Mouse (Mus musculus): ENCODE measurements at regions not wholly inside any gene's neighbourhood (a gene's known extent, or its start where the extent isn't known, plus 50 kb on each side); places are given as distances from the start of the nearest gene placed in this dataset.

DNA sequence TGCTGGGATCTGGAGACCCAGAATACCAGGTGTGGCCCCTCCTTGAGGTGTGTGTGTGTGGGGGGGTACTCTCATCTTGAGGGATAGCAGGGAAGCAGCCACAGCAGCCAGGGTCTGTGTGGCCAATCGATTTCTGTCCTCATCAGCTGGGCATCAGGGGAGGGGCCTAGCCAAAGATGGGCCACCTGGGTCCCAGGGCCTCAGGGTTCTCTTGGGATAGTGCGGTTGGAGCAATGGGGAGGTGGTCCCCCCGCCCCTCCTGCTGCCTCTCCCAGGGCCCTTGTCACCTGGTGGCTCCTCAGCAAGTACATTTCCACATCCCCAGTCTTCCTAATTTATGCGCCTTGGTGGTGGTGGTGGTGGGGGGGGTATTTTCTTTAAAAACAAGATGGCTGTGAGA is 55.4 kb downstream of the Uncx start:
- TF ChIP-seq CTCF (IDR thresholded peaks at IDR 0.05): no peak
- peaks cover 10% of the 10 kb centered on the region for H3K27me3 ChIP-seq
- in situ Hi-C loops (cut with MboI; ENCODE audit: low pct_unique_long_range_greater_than_20kb): no loop called here
- CTCF ChIA-PET: no interaction called here
- ATAC-seq (no peak), DNase-seq (ENCODE audit: low read depth, low spot score) (no peak)
- POLR2A ChIA-PET: no interaction called here

DNA sequence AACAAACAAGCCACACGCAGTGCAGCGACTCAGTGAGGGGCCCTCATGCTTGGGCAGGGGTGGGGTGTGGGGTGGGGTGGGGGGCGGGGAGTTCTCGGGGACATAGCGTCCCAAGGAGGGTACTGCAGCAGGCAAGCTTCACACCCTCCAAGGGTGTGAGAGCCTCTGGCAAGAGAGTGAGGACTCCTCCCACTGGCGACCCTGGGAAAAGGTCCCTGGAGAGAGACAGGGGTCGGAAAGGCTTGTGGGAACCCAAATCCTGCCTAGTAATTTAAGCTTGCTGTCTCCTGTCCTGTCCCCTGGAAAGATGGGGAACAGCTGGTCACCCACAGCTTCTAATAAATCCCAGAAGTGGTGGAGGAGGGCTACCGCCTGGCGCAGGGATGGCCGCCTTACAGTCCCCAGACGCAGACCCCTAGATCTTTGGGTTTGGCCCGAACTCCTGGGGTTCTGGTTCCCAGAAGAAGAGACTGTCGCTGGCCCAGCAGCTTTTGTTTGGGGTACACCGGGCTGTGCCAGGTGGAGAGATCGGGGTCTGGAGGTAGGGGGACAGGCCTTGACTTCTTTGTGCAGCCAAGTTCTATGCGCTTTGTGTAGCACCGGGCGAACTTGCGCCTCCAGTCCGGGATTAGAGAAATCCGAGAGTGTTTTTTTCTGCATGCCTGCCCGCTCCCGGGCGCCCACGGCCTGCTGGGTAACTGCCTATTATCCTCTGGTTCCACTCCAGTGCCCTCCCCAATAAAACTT is 56.1 kb downstream of the Uncx start:
- H3K27me3 ChIP-seq: peaks cover 10% of the 10 kb centered on the region
- no peak for ATAC-seq
- ChIA-PET CTCF (no interaction called here), POLR2A (no interaction called here)
- in situ Hi-C loops (cut with MboI; ENCODE audit: low pct_unique_long_range_greater_than_20kb): no loop called here
- no peak for DNase-seq (ENCODE audit: low read depth, low spot score)
- no peak for TF ChIP-seq CTCF (IDR thresholded peaks at IDR 0.05)

DNA sequence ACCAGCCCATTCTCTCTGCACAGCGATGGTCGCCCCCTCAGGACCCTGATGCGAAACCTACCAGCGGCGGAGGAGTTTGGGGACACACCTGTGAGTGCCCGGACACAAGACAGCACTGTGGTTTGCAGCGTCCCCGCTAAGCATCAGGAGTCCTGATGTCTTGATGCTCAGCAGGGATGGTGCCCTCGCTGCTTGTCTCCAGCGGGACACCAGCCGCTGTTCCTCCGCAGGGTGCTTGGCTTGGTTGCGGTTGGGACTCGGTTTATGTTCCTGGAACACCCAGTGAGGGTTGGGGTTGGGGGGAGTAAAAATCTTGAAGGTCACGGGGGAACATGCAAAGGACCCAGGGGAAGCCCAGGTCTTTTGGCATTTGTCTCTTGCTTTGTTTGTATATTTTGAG is 56.9 kb downstream of the Uncx start:
- in situ Hi-C loops (cut with MboI; ENCODE audit: low pct_unique_long_range_greater_than_20kb): no loop called here
- no peak for TF ChIP-seq CTCF (IDR thresholded peaks at IDR 0.05)
- ATAC-seq (no peak), DNase-seq (ENCODE audit: low read depth, low spot score) (no peak)
- POLR2A ChIA-PET: no interaction called here
- CTCF ChIA-PET: no interaction called here
- H3K27me3 ChIP-seq: peaks cover 12% of the 10 kb centered on the region

DNA sequence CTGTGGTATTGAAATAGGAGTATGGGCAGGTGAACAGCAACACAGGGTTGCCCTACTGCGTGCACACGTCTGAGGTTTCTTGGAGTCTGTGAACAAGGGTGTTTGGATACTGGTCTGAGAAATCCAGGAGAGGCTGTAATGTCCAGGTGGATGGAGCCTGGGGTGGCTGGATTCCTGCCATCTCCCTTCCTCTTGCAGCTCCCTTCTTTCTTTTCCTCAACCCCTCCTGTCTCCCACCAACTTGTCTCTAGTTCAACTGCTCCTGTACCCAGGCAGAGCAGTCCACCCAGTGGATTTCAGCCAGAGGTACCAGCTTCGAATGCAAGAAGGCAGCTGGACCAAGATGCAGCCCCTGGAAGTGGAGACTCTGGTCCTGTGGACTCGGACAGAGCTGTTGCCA is 59.6 kb downstream of the Uncx start:
- ChIA-PET CTCF (no interaction called here), POLR2A (no interaction called here)
- ATAC-seq (no peak), DNase-seq (ENCODE audit: low read depth, low spot score) (no peak)
- TF ChIP-seq CTCF (IDR thresholded peaks at IDR 0.05): no peak
- in situ Hi-C loops (cut with MboI; ENCODE audit: low pct_unique_long_range_greater_than_20kb): no loop called here
- H3K27me3 ChIP-seq: peaks cover 16% of the 10 kb centered on the region

DNA sequence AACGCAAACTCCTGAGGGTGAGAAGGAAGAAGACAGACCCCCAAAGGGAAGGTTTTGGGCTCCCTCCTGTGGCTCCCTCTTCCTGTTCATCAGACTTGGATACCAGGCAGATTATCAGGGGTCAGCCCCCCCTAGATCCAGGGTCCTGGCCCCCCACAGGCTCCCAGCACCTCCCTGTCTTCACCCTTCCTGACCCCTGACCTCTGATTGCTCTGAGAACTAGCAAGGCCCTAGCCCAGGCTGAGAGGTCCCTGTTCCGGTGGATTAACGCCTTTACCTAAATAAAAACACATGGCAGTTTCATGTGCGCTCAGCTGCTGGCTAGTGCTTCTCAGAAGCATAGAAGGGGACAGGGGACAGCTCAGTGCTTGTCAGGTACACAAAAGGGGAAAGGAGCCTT is 60.2 kb downstream of the Uncx start:
- no peak for TF ChIP-seq CTCF (IDR thresholded peaks at IDR 0.05)
- in situ Hi-C loops (cut with MboI; ENCODE audit: low pct_unique_long_range_greater_than_20kb): no loop called here
- no peak for ATAC-seq
- DNase-seq (ENCODE audit: low read depth, low spot score): no peak
- ChIA-PET POLR2A (interaction anchor here (0.6 kb wide), 1 partner anchor 236 kb away, joined by 3 read pairs; no protein-coding TSS in a partner anchor), CTCF (no interaction called here)
- peaks cover 16% of the 10 kb centered on the region for H3K27me3 ChIP-seq

DNA sequence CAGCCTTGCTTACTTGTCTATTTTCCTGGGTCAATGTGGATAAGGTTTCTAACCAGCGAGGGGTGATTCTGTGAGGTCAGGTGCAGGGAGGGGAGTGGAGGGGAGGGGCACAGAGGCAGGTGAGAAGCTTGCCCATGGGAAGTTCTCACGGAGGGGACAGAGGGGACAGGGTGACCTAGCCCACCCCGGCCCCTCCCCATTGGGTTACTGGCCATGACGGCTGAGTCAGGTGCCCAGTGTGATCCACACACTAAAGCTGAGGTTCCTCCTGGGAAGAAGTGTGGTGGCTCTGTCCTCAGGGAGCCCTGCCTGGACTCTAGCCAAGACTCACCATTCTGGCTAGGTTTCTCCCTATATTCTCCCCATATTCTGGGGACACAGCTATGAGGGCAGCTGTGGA is 61.0 kb downstream of the Uncx start:
- DNase-seq (ENCODE audit: low read depth, low spot score): no peak
- CTCF ChIA-PET: no interaction called here
- TF ChIP-seq CTCF (IDR thresholded peaks at IDR 0.05): no peak
- no peak for ATAC-seq
- H3K27me3 ChIP-seq: peaks cover 16% of the 10 kb centered on the region
- POLR2A ChIA-PET: interaction anchor here (0.6 kb wide), 1 partner anchor 235 kb away, joined by 3 read pairs; no protein-coding TSS in a partner anchor
- in situ Hi-C loops (cut with MboI; ENCODE audit: low pct_unique_long_range_greater_than_20kb): no loop called here

DNA sequence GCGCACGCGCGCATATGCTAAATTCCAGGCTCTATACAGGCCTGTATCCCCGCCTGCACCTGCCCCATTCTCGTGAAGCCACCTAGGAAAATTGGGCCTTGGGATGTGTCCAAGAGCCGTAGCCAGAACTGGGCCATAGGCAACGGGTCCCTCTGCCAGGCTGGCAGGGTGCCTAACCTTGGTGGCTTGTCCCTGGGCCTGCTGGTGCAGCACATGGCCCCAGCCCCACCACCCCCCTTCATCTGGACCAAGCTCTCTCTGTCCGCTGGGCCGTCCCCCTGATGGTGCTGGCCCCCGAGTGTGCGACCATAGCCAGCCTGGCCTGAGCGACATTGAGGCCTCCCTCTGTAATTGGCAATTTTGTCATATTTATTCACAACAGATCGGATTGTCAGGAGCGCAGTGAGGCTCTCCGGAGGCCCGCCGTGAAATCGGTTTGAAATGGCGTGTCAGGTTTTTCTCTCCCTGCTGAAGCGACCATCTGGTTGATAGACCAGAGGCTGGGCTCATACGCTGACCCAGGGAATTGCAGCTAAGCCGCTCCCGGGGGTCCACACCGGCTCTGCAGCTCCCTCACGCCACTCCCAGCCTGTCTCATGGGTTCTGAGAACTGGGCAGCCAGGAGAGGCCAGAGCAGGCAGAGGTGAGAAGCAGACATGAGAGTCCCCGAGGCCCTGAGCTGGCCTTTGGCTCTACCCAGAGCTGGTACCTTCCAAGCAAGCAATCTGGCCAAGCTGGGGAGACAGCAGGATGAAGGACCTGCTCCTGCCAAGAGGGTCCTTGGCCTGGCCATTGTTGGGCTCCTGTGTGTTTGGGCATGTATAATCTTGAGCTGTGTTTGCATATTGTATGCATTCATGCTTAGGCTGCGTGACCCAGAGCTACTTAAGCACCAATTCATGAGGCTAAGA is 67.6 kb downstream of the Uncx start:
- ChIA-PET POLR2A (no interaction called here), CTCF (no interaction called here)
- no peak for TF ChIP-seq CTCF (IDR thresholded peaks at IDR 0.05)
- in situ Hi-C loops (cut with MboI; ENCODE audit: low pct_unique_long_range_greater_than_20kb): no loop called here
- peaks cover 5% of the 10 kb centered on the region for H3K27me3 ChIP-seq
- DNase-seq (ENCODE audit: low read depth, low spot score) (no peak), ATAC-seq (no peak)

DNA sequence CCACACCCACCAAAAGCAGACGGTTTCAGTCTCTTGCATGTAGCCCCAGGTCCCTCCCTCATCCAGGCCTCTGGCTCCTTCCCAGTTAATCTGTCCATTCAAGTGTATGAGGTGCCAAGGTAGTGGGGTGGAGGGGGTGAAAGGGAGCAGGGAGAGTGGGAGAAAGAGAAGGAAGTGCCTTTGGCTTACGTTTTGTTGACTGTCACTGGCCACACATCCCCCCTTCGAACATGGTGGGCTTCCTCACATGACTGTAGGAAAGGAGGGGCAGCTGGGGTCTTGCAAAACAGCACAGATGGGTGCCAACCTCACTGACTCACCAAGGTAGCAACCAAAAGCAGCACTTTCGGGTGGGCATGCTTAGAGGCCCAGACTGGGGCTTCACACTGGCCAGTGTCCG is 68.9 kb downstream of the Uncx start:
- ATAC-seq: no peak
- TF ChIP-seq CTCF (IDR thresholded peaks at IDR 0.05): no peak
- CTCF ChIA-PET: no interaction called here
- no peak for DNase-seq (ENCODE audit: low read depth, low spot score)
- peaks cover 3% of the 10 kb centered on the region for H3K27me3 ChIP-seq
- POLR2A ChIA-PET: no interaction called here
- in situ Hi-C loops (cut with MboI; ENCODE audit: low pct_unique_long_range_greater_than_20kb): no loop called here

DNA sequence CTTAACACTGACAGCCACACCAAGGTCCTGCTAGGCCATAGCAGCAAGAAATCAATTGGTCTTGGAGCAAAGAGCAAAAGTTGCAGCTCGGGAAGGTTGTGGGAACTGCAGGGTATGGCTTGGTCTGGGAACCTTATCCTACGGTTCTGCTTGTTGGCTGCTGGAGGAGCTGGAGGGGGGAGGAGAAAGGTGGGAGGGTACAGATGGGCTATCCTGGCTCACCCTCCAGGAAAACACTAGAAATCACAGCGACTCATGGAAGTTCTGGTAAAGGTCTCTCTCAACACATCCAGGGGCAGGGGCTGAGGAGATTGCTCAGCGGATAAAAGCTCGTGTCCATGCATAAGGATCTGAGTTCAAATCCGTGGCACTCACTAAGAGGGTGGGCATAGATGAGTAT is 69.4 kb downstream of the Uncx start:
- ATAC-seq: no peak
- CTCF ChIA-PET: no interaction called here
- in situ Hi-C loops (cut with MboI; ENCODE audit: low pct_unique_long_range_greater_than_20kb): no loop called here
- POLR2A ChIA-PET: no interaction called here
- TF ChIP-seq CTCF (IDR thresholded peaks at IDR 0.05): no peak
- no peak for DNase-seq (ENCODE audit: low read depth, low spot score)
- H3K27me3 ChIP-seq: peaks cover 3% of the 10 kb centered on the region

DNA sequence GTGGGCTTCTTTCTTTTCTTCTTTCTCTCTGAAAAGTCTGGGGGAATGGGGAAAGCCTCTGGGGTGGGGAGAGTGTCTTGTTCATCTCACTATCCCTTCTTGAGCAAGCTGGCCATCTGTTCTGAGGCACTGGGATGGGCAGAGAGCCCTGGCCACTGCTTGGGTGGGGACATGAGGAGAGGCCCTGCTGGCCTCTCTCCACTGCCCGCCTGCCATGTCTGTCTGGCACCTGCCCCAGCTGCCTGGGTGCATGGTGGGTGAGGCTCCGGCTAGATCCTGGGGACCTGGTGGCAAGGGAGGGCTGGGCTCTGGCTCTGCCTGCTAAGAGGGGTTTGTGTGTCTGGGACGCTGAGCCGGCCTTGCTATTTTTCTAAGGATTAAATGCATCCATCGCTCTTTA is 70.3 kb downstream of the Uncx start:
- ChIA-PET CTCF (no interaction called here), POLR2A (no interaction called here)
- no peak for TF ChIP-seq CTCF (IDR thresholded peaks at IDR 0.05)
- peaks cover 3% of the 10 kb centered on the region for H3K27me3 ChIP-seq
- DNase-seq (ENCODE audit: low read depth, low spot score) (no peak), ATAC-seq (no peak)
- in situ Hi-C loops (cut with MboI; ENCODE audit: low pct_unique_long_range_greater_than_20kb): no loop called here

DNA sequence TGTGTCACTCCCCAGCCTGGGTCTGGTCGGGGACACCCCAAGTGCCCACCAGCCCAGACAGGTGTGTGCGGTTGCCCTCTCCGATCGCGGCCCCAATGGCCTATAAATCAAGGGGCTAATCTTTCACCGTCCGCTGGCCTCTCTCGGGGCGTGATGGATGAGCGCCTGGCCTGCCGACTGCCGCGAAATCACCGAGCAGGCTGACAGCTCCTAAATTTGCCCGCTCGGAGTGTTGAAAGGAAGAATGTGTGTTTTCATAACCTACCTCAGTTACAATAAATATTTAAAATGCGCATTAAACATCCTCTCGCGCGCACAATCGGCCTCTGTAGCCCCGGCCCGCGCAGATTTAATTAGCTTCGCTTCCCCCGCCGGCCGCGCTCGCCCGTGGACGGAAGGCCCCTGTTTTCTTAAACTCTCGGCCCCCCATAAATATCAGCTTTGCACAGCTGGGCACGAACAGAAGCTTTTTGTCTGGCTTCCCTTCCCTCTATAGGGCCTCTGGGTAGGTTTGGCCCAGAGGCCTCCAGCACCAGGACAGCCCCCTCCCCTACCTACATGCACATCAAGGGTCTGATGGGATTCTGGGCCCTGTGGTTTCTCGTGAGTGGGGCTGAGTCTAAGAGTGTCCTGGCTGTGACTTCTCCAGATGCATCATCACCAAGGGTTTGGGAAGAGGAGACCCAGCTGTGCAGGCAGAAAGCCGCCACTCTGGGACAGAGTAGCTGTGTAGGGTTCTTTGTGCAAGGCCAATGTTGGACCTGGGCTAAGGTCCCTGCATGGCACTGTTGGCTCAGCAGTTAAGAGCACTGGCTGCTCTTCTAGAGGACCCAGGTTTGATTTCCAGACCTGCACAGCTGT is 76.2 kb downstream of the Uncx start:
- no peak for DNase-seq (ENCODE audit: low read depth, low spot score)
- no peak for TF ChIP-seq CTCF (IDR thresholded peaks at IDR 0.05)
- ChIA-PET CTCF (no interaction called here), POLR2A (no interaction called here)
- no peak for ATAC-seq
- in situ Hi-C loops (cut with MboI; ENCODE audit: low pct_unique_long_range_greater_than_20kb): no loop called here
- peaks cover 14% of the 10 kb centered on the region for H3K27me3 ChIP-seq
